Mouse (Mus musculus): ENCODE data around the gene Atn1.
"Not testable (repeated sequence)": the region's sequence is repeated elsewhere in the genome, so short reads cannot be mapped to it uniquely, and the experiment has no call there.

The Atn1 gene

DNA sequence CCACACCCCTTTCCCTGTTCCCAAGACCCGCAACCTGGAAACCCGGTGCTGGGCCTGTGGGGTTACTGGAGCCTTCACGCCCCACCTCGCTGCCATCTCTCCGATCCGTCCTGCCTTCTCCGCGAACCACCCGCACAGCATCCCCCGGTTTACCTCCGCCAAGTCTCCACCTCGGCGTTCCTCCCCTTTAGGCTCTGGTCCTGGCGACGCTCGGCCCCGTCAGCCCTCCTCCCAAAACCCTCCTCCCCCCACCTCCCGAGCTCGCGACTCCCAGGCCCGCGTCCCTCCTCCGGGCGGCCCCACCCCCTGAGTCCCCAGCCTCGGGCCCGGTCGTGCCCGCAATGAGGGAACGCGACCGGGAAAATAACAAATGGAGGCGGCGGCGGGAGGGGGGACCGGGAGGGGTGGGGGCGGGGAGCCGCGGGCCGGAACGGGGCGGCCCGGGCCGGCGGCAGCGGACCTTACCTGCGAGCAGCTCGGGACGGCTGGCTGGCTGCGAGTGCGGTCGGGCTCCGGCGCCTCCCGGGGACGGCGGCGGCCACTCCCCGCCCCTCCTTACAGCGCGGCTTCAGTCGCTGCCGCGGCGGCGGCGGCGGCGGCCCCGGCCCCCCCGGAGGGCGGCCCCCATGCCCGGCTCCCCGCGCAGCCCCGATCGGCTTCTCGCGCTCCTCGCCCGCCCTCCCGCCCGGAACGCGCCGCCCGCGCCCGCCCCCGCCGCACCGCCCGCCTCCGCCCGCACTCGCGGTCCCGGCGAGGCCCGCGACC is at the start of gene Atn1, which contains the start of gene Gm45234:
Gene Atn1 (minus strand): TSS at position 694 of the 765 bp plus-strand sequence.
Gene Gm45234 (minus strand): TSS at position 191 of the 765 bp plus-strand sequence.
- peak; percentile 67 for DNase-seq

GRCm38 (mm10) chr6:124805341-124806321 is 49.3 kb upstream of the Atn1 start:
- peak; percentile 95 for DNase-seq

DNA sequence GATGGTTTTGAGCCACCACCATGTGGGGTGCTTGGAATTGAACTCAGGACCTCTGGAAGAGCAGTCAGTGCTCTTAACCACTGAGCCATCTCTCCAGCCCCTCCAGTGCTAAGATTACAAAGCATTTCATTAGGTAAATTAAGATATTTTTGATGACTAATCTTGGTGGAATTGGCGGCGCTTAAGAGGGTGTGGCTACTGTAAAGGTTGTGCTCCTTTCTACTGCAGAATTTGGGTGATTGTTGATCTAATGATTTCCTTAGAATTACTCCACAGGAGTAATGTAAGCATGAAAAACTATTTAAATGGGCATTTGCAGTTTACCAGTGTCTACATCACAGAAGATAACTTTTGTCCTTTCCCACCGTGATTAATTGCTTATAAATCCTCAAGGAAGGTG is 48.0 kb upstream of the Atn1 start:
- no peak for DNase-seq

GRCm38 (mm10) chr6:124803691-124804090 is 47.4 kb upstream of the Atn1 start:
- DNase-seq, result not testable (repeated sequence)

- no peak for DNase-seq
These were observed 46.7 kb upstream of the Atn1 start for GRCm38 (mm10) chr6:124803061-124803460.

- DNase-seq, result not testable (repeated sequence)
These were observed 46.1 kb upstream of the Atn1 start for GRCm38 (mm10) chr6:124802400-124802799.

DNA sequence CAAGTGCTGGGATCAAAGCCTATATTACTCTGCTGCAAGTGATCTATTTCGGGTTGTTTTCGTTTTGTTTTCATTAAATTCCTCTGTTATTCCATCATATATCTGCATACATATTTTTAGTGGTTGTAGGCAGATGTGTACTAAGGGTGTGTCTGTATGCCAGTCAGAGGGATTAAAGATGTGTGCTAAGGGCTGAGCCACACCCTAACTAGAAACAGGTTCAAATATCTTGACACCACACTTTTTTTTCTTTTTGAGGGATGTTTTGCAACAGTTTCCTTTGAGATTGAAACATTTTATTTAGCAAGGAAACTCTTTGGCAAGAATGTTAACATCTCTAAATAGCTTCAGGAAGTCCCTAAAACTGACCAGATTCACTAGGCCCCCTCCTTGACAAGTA is 39.9 kb upstream of the Atn1 start:
- no peak for DNase-seq

DNA sequence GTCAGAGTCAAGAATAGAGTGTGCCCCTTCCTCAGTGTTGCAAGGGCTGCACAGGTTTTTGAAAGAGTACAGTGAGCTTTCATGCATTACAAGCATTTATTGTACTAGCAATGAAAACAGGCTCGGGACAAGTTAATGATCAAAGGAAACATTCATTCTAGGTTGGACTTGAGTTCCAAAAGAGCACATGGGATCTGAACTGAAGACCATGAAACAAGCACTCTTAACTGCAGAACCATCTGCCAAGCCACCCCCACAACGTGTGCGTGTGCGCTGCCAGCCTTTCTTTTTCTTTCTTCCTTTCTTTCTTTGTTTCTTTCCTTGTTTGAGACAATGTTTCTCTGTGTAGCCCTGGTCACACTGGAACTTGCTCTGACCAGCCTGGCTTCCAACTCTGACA is 39.5 kb upstream of the Atn1 start:
- peak; percentile 62 for DNase-seq

DNA sequence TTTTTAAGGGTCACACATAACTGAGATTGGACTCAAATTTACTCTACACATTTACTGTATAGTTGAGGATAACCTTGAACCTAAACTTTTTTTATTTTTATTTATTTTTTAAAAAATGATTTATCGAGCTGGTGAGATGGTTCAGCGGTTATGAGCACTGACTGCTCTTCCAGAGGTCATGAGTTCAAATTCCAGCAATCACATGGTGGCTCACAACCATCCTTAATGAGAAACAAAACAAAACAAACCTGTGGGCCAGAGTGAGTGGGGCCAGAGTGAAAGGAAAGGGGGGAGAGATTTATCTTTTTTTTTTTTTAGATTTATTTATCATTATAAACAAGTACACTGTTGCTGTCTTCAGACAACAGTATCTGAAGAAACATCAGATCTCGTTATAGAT is 35.6 kb upstream of the Atn1 start:
- DNase-seq, result peak; percentile 35

DNA sequence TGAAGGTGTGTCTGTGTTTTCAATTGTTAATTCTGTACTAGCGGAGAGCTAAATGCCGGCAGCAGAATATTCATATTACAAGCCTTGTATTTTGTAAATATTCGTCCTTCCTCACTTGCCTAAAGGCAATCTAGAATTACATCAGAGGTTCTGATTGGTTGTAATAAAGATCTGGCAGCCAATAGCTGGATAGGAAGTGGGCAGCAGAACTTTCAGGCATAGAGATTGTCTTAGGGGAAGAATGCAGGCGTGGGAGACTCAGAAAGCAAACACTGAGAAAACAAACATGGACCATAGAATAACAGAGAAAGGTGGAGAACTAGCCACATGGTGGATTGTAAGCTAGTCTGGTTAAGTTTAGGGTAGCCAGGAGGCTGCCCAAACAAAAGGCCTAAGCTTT is 33.8 kb upstream of the Atn1 start:
- no peak for DNase-seq

DNA sequence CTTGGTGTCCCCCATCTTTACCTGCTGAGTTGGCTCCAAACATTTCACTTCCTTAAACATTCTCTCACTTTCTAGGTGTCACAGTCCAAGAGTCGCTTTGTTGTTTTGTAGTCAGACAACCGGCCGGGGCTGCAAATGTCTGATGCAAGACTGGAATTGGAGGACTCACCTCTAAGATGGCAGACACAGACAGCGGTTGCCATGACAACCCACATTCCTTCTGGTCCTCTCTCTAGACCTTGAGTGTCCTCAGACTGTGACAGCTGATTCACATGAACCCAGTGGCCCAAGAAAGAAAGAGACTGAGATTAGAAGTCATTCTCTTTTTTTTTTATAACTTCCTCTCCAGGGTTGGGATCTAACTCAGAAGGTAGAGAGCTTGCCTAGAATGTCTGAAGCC is 33.2 kb upstream of the Atn1 start:
- DNase-seq, result no peak

DNA sequence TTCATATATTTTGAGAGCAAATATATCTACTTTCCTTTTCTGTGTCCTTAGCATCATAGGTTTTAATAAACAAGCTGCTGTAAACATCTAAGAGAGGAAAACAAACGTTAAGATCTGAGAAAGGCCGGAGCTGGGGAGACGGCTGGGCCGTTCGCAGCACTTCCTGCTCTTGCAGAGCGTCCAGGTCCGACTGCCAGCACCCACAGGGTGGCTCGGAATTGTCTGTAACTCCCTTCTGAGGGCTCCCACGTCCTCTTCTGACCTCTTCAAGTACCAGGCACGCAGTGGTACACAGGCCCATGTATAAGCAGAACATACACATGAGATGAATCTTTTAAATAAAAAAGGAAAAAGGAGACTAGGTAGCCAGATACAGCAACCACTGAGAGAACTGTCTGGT is 31.4 kb upstream of the Atn1 start:
- no peak for DNase-seq

DNA sequence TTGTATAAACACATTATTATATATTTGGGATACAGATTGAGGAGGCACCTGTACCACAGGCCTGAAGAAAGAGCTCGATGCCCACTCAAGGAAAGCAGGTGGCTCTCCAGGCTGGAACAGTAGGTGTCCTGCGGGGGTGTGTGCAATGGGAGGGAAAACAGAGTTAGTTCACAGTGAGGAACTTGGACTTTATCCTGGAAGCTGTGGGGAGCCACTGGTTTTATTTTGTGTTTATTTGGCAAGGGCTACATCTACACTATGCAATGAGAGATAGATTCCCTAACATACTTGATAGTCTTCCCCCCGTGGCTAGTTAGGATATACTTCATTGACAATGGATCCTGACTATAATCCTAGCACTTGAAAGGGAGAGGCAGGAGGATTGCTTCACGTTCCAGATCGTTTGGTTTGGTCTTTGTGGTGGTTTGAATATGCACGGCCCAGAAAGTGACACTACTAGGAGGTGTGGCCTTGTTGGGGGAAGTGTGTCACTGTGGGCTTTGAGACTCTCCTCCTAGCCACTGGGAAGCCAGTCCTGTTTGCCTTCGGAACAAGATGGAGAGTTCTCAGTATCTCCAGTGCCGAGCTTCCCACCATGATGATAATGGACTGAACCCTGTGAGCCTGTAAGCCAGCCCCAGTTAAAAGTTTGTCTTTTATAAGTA is 30.6 kb upstream of the Atn1 start:
- peak; percentile 52 for DNase-seq

DNA sequence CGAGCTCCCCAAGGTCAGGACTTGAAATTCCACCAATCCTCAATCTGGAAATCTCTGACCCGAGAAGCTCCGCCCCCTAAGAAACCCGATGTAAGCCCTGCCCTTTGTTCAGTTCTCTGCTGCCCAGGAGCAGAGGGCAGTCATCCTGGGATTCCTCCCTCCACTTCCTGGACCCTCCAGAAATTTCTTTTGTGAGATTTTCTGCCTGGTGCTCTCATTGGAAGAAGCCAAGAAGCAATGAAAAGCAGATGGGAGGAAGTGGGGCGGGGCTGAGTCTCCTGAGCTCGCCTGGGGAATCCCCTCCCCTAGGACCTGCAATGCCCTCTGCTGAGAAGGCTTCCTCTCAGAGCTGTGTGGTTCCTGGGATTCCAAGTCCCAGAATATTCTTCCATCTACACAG is 26.1 kb upstream of the Atn1 start:
- no peak for DNase-seq

GRCm38 (mm10) chr6:124780917-124781316 is 24.6 kb upstream of the Atn1 start:
- no peak for DNase-seq

GRCm38 (mm10) chr6:124779984-124780416 is 23.7 kb upstream of the Atn1 start:
- no peak for DNase-seq

DNA sequence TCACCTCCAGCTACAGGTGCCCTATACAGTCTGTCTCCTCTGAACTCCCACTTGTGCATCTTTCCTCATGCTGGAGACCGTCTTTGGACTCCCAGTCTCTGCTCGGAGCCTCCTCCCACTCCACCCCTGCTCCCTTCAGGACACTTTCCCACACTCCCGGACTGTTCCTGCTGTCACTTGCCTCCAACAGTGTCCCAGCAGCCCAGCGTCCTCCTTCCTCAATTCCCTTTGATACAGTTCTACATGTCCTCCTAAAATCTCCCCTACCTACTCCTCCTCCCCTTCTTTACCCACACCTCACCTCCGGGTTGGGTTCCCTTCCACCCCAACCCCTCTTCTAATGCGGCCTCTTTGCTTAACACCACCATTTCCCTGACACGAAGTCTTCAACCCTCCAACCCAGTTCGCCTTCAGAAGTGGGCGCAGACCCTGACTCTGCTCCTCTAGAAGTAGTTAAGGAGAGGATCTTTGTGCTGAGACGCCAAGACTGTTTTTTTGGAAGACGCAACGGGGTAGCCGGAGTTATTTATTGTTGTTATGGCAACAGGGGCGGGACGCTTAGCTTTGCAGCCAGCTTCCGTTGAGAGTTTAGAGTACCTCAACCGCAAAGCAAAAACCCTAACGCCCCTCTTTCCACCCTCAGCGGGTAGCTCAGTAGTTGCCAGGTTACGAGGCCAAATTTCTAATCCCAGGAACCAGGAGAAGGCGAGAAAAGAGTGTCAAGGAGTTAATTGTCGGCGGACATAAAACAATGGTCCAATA is 23.1 kb upstream of the Atn1 start, which contains the start of gene Lrrc23:
Gene Lrrc23 (minus strand): TSS at position 506 of the 762 bp plus-strand sequence.
- DNase-seq, result no peak

GRCm38 (mm10) chr6:124770511-124770910 is 14.2 kb upstream of the Atn1 start:
- DNase-seq, result no peak

- DNase-seq, result no peak
These were observed 13.7 kb upstream of the Atn1 start for GRCm38 (mm10) chr6:124770013-124770412.

- DNase-seq, result no peak
These were observed 12.9 kb upstream of the Atn1 start, which contains the start of gene Eno2 for GRCm38 (mm10) chr6:124769101-124769765. Gene Eno2, minus strand, starts transcription at chr6:124769673.

GRCm38 (mm10) chr6:124768704-124769044 is 12.3 kb upstream of the Atn1 start:
- no peak for DNase-seq

Measured in kidney, adult 11 months (tissue).